Mouse (Mus musculus) neutrophil, adult 59 days (primary cell): Measurements from ENCODE around the gene Wnt9a. TPM values are rescaled to one million over a fixed set of nuclear protein-coding genes. Genes with fewer than 3 reads are reported as not detected.

ENCODE experiments used
- total RNA-seq, 2 experiments: library from RNA; stranded (reverse); gene quantifications; 1 replicate in 1 of 2; 2 replicates in 1 of 2; pipeline ENCODE4 v1.2.4; 2023

Wnt9a gene
- not detected for total RNA-seq

DNA sequence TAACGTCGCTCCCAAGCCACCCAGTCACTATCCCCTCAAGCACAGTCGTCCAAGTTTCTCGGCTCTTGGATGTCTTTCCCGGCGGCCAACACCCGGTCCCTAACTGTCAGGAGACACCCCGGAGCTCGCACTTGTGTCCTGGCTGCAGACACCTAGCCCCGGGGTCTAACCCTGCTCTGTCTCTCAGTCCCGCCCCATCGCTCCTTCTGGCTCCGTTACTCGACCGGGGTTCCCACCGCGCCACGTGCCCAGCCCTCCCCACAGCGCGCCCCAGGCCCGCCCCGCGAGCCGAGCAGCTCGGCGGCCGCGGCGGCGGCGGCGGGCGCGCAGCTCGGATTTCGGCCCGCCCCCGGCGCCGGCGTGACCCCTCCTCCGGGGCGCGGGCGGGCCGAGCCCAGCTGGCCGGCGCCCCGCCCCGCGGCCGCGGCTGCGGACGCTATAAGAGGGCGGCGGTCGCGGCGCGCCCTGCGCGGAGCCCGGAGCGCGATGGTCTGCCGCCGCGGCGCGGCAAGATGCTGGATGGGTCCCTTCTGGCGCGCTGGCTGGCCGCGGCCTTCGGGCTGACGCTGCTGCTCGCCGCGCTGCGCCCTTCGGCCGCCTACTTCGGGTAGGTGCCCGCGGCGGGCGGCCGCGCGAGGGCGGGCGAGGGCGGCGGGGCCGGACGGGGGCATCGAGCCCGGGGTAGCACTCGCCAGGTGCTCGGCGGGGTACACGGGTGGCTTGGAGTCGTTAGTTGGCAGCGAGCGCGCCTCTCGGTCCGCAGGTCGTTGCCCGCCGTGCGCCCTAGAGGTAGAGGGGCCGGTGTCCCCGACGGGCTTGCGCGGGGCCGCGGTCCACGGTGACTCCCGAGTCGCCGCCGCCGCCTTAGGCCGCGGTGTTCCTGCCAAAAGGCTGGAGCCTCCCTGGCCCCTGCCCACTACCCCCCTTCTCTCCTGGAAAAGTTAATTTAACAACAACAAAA, at the start of gene Wnt9a:
Wnt9a (plus strand) TSS at position 468 of the 961 bp plus-strand sequence.

DNA sequence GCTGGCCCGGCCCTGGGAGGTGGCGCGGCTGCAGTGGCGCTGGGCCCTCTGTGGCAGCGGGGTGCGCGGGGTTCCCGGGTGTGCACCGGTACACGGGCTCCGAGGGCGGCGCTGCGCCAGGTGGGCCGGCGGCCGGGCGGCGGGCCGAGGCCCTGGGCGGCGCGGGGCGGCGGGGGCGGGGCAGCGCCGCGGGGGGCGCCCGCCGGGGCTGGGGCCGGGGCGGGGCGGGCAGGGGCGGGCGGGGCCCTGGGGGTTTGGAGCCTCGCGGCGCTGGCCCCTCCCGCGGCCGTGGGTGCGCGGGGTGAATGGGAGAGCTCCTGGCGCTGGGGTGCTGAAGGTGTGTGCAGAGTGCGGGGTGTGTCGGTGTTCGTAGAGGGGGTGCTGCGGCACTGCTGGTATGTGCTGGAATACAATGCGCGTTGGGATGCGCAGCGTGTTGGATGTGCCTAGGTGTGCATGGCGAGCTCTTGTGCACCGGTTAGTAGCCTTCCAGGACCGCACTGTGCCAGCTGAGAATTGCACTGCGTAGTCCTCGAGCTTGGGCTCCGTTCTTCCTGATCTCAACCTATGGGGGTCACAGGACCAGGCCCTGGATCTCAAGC, 15.9 kb upstream of the Wnt9a start, which contains the start of gene Wnt3a:
Wnt3a (minus strand) TSS at position 51 of the 602 bp plus-strand sequence.

DNA sequence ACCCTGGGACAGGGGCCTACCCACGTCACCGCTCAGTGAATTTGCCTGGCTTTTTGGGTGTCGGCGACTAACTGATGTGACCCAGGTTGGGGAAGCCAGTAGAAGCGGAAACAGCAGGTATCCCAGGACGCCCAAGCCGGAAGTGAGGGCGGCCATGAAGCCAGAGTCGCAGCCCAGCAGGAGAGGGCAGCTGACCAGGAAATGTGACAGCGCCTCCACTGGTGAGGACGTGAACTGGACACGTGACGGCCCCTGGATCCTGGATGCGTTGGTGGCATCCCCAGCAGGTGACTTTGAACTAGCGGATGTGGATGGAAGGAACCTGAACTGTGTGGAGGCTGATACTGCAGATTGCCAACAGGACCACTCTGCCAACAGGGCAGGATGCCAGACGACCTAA, 68.7 kb downstream of the Wnt9a start, which contains the start of gene Prss38:
Prss38 (minus strand) TSS at position 183 of the 400 bp plus-strand sequence.

Other genes starting within 250 kb of the Wnt9a start
- gene Obscn, start 170.5 kb upstream of the Wnt9a start, total RNA-seq: under 1 TPM; 0.02 TPM
- 1 to 10 TPM; 4.8 to 6.6 TPM for gene Iba57, start 143.2 kb upstream of the Wnt9a start, total RNA-seq
- gene Gjc2, start 123.7 kb upstream of the Wnt9a start, total RNA-seq: not detected
- 10 to 100 TPM; 12.1 to 13.2 TPM for gene Guk1, start 114.7 kb upstream of the Wnt9a start, total RNA-seq
- gene Mrpl55, start 104.4 kb upstream of the Wnt9a start, total RNA-seq: 10 to 100 TPM in 1 of 2 experiments, 1 to 10 TPM in 1; 9.3 to 13.5 TPM
- 10 to 100 TPM; 14.8 to 16.9 TPM for gene 2310033P09Rik, start 98.6 kb upstream of the Wnt9a start, total RNA-seq
- 100 to 1,000 TPM; 309 to 327 TPM for gene Arf1, start 78.7 kb upstream of the Wnt9a start, total RNA-seq
- not detected for gene Wnt3a, start 16.2 kb upstream of the Wnt9a start, total RNA-seq
- not detected for gene Prss38, start 68.7 kb downstream of the Wnt9a start, total RNA-seq
- 1 to 10 TPM; 1.4 to 2.1 TPM for gene Jmjd4, start 143.1 kb downstream of the Wnt9a start, total RNA-seq
- 1 to 10 TPM; 3.1 to 3.4 TPM for gene Snap47, start 144.3 kb downstream of the Wnt9a start, total RNA-seq
- under 1 TPM; 0.35 to 0.47 TPM for gene Zfp867, start 165.5 kb downstream of the Wnt9a start, total RNA-seq
- 10 to 100 TPM in 1 of 2 experiments, 1 to 10 TPM in 1; 8.5 to 12.0 TPM for gene Zkscan17, start 219.8 kb downstream of the Wnt9a start, total RNA-seq
- 100 to 1,000 TPM; 302 to 343 TPM for gene Nlrp3, start 234.6 kb downstream of the Wnt9a start, total RNA-seq